Mouse (Mus musculus) spleen, adult 2 months (tissue): ENCODE results near the gene Slc22a7.

ENCODE experiments used
- CTCF ChIP-seq: fragments of 200-500 bp; IDR thresholded peaks from 2 replicates; pipeline ENCODE4 v1.5.1; 2011; ENCODE audit warnings: mild to moderate bottlenecking, inconsistent platforms; ENCODE audit not compliant: insufficient read depth, insufficient read length, insufficient replicate concordance; ENCODE audit errors: extremely low read depth
- POLR2A ChIP-seq: fragments of 200-500 bp; IDR thresholded peaks from 2 replicates; pipeline ENCODE4 v1.6.1; 2011; ENCODE audit warnings: low read depth, low read length, inconsistent platforms

GRCm38 (mm10) chr17:46453970-46454411, 15.7 kb upstream of the Slc22a7 start:
- TF ChIP-seq CTCF (no peak), POLR2A (no peak)
